Mouse (Mus musculus): ENCODE data around the gene Hsdl2.
A peak's percentile ranks its signal among the peaks of the same experiment; 100 is the strongest.
"Not testable (repeated sequence)": the region's sequence is repeated elsewhere in the genome, so short reads cannot be mapped to it uniquely, and the experiment has no call there.

The Hsdl2 gene

DNA sequence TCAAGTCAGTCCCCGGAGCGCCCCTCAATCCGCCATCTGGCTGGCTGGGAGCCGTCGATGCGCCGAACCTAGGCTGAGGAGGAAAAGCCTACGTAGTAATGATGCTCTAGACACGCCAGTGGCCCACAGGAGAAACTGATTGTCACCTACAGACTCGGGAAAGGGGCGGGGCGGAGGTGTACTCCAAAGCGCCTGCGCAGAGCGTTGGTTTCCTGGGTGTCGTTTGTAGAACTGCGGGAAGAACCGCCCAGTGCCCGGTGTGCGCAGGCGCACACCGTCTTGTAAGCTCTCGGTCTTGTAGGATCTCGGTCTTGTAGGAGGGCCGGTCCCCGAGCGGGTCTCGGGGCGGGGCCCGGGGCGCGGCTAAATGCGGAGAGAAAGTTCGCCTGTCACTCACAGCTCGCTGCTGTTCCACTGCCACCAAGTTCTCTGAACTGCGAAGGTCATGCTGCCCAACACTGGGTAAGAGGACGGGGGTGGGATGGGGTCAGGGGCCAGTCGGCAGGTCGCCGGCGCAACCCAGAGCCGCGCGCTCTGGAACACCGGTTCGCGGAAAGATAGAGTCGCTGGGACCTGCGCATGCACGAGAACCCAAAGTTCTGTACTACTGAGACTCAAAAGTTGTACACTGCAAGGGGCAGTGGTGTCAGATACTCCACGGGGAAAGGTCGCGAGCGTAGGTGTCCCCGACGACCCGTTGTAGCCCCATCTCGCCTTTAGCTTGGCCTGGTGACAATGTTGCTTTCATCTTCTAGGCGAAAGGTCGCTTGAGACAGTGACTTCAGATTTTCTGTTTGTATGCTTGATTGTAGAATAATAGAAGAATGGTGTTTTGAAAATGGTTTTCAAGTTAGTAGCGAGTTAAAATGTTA lies at the start of gene Hsdl2:
TSS of gene Hsdl2 (plus strand) at position 250 of the 872 bp plus-strand sequence.
- peak; percentile 99 for DNase-seq

DNA sequence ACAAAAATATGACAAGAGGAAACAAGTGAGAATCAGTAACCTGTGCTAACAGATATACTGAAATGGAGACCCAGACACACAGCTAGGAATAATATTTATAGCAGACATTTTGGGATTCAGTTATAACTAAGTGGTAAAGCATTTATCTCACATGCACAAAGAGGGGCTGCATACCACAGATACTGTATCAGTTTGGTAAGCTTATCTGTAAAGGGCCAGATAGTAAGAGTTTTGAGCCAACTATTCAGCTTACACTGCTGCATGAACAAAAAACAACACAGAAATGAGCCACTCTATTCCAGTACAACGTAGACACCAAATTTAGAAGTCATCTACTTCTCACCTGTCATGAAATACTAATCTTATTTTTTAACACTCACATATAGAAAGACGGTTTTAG lies 48.1 kb upstream of the Hsdl2 start:
- no peak for DNase-seq

DNA sequence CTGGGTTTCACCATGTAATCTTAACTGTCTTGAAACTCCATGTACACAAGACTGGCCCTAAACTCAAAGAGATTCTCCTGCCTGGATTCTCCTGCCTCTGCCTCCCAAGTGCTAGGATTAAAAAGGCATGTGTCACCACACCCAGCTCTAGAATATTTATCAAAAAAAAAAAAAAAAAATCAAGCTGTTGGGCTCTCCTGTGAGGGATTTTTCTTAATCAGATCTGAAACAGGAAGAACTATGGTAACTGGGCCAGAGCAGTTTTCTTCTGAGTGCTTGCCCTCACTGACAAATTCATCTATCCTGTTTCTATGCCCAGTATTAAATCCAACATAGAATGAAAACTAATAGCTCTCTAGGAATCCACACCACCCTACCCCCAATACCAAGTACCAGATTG lies 45.7 kb upstream of the Hsdl2 start:
- DNase-seq, result no peak

DNA sequence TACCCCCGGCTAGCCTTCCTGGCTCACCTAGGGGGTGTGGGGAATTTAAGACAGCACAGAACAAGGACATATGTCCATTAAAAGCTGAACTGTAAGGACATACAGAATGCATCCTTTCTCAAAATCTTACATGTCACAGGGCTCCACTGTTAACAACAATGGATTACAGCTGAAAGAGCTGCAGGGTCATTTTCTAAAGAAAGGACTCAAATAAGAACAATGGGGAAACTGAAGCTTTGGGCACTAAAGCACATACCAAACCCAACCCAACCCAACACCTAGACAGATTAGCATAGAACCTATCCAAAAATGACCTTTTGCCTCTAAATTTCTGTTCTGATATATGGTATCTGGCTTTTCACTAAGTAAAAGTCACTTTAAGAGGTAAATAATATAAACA lies 45.1 kb upstream of the Hsdl2 start:
- DNase-seq, result no peak

DNA sequence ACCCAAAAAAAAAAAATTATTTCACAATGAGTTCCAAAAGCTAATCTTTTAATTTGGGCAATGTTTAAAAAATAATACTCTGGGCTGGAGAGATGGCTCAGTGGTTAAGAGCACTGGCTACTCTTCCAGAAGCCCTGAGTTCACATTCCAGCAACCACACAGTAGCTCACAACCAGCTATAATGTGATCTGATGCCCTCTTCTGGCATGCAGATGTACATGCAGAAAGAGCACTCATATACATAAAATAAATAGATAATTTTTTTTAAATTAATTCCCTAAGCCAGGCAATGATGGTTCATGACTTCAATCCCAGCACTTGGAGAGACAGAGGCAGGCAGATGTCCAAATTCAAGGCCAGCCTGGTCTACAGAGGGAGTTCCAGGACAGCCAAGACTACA lies 38.4 kb upstream of the Hsdl2 start:
- DNase-seq, result no peak

DNA sequence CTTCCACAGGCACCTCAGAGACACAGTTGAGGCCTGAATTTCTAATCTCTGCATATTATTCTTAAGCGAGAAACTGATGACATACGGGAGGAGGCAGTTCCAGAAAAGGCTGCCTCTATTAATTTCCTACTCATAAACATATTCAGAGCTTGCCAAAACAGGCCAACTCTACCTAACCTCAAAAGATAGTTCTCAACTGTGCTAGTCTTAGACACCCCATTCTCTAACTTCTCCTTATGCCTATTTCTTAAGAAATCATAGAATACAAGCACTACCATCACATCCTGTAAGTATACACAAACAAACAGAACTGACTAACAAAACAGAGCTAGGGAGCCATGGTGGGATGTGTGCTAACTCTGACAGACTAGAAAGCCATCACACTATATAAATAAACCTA lies 36.7 kb upstream of the Hsdl2 start:
- no peak for DNase-seq

DNA sequence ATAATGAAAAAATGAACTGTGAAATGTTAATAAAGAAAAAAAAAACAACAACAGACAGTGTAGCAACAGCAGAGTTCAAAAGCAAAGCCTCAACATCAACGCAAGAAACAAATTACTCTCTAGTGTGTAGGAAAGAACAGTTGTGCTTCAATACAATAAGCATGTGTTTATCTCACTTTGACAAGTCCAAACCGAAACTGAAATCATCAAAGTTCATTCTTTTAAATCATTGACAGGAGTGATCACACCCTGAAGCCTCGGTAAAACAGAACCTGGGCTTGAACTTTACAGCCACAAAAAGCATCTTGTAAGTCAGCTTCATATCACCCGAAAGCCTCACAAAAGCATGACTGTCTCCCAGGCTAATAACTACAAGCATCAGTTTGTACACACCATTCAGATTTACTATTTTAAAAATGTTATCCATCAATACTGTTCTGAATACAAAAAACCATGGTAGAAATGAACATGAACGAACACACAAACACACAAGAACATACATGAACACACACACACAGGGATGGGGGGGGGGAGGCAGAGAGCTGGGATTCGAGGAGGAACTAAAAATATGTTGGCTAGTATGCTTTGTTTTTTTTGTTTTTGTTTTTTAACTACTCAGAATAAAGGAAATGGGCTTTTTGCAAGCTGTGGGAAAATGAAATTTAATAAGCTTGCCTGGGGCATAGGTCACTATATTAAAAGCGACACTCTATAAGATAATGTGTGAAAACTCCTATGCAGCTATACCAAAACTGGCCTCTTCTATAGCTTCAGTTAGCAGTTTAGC lies 34.9 kb upstream of the Hsdl2 start:
- DNase-seq, result no peak

DNA sequence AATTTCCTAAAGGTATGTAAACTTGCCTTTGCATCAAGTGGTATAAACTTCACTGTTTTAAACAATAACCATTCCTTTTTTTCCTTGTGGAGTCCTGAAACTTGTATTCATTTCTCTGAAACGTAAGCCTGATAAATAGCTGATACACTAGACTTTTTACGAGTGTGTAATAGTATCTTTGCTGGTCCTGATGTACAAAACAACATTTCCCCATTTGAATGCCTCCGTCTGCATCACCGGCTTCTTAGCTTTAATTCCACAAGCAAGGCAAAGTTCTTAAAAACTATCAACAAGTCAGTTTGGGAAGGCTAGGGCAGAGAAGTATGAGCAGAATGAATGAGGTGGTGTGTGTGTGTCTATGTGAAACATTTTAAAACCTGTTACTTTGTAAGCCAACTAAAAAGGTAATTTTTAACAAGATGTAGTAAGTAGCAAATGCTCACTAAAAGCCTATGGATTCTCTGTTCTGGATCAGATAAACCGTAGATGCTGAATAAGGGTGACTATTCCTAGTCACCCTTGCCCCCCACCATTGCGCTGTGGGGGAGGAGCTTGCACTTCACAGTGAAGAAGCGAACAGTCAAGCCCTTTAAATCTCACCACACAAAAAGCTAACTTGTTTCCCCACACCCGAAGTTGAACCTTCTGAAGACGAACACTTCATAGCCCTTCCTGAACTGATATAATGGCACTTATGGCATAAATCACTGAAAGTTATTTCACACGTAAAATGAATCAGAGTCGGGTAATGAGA lies 34.0 kb upstream of the Hsdl2 start:
- peak in 1 of 2 experiments; percentile 30 for DNase-seq

DNA sequence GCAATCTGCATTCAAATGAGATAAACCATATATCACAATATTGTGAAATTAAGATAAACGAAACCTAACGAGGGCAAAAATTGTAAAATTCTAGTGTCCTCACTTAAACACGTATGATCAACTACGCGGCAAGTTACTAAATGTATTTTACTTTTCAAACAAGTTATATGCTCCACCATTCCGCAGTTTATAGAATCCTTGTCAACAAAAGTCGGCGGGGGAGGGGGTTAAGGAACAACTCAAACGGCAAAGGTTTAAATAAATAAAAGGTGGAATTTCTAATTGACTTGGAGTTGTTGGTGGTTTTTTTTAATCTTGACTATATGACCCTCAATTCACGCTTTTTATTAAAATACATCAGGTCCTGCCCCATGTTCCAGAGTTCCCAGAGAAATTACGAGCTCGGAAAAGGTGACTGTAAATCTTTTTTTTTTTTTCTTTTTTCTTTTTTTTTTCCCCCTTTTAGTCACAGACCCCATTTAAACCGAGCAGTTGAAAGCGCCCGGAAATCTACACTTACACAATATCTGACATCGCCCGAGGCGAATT lies 33.3 kb upstream of the Hsdl2 start:
- DNase-seq, result no peak

DNA sequence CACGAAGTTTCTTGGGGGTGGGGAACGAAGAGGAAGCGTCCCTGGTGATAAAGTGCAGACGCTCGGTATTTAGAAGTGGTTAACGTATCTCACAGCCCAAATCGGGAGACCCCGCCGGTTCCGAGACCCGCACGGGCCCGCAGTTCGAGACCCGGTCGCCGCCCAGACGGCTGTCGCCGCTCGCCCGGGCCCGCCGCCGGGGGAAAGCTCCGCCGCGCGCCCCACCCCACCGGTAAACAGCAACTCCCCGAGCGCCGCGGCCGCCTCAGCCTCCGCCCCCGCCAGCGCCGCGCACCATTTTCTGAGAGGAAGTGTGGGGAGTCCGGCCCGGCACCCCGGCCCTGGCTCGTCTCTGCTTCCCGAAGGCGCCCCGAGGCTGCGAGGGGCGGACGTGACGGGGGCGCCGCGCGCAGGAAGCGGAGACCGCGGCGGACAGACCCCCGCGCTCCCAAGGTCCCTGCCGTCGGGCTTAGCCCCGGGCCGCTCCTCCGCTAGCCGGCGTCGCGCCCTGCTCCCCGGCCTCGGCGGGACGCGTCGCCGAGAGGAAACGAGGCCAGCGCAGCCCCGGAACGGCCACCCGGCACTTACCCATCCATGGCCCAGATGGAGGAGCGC lies 32.7 kb upstream of the Hsdl2 start:
- peak; percentile 81 to 84 for DNase-seq

DNA sequence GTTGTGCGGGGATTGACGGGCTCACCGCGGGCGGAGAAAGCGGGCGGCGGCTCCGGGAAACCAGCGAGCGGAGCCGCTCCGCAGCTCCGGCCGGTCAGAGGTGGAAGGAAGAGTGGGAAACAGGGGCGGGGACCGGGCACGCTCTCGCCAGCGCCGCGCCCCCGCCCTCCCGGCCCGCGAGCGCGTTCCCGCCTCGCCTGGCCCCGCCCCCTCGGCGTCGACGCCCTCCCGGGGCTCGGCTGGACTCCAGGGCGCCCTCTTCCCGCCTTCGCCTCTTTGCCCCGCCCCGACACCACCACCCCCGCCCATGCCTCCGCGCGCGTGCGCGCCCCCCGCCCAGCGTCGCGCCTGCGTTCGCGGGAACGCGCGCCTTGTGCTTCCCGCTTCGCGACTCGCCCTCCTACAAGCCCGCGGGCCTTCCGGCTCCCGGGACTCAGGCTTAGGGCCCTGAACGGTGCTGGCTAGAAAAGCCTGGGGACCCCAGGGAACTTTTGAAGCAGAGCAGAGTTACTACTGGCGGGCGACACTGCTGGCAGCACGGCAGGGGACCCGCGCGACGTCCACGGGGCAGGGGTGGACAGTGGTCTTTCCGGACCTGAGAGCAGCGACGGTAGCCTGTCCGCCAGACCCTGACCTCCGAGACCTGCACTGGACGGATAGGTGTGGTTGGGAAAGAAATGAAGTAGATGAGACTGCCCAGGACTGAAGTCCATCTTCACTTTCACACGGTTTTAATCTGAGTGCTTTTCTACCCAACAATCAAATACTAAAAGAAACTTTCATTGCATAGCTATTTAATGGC lies 32.0 kb upstream of the Hsdl2 start, which contains the start of gene Ptbp3:
TSS of gene Ptbp3 (minus strand) at position 190 of the 802 bp plus-strand sequence.
- DNase-seq, result peak; percentile 91 to 92

DNA sequence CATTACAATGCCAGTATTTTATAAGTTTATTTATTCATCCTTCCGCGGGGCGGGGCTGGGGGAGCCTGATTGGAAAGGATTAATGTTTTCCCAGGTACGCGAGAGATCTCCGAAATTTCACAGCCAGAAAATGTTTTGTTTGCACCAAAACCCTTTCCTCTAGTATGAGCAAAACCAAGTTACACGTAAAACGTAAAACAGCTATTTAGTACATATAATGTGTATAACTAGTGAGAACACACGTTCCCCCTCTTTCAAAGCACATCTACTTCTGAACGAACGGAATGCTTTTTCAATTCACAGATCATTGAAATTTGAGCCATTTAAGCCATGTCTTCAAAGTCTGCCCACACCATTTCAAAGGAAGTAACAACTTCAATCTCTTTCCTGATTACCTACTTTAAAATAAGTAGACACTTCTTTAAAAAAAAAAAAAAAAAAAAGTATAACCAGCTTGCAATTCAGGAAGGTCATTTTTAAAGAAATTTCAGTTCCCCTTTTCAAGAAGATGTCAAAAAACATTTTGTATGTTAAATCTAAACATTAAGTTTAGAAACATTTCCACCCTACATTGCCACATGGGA lies 31.3 kb upstream of the Hsdl2 start:
- DNase-seq, result peak in 1 of 2 experiments; percentile 42

DNA sequence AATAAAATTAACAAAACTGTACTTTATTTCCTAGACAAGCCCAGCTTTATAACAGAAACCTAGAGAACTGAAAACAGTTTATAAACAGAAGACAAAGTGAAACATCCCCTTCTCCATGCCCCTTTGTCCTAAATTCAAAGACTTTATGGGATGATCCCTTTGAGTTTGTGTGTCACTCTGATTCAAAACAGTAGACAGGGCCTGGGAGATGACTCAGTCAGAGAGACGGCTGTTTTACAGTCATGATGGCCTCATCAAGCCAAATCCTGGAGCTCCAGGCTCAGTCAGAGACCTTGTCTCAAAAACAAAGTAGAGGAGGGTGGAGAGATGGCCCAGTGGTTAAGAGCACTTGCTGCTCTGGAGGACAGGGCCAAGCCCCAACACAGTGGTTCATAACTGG lies 29.5 kb upstream of the Hsdl2 start:
- no peak for DNase-seq

DNA sequence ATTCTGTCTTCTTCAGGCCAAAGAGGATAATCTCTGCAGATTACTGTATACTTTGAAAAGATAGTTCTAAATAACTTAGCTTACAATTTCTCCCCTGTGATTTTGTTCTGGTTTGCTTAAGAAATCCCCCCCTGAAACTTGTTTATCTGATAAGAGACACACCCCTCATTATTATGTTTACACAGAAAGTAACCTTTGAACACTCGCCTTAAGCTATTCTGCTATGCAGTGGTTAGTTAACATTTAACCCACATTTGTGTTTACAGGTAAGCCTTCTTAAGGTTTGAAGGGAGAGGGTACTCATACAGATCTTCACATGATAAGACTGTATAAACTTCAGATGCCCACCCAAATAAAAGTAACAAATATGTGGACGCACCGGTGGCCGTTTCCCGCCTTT lies 28.5 kb upstream of the Hsdl2 start:
- DNase-seq, result no peak

DNA sequence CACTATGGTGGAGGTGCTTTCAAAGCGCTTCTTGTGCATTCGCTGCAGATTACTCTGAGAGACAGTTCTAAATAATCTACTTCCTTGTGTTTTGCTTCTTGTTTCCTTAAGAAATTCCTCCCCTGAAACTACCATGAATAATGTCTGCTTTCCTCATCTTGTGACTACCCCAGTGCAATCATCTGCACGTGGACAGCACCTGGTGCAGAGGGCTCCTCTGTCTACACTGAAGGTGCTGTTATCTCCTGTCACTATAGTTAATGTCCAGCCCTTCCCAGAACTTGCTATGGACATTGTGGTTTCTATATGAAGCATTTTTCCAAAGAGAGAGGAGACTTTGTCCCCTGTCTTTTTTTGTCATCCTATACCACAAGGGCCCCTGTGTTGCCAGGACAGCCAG lies 27.8 kb upstream of the Hsdl2 start:
- no peak for DNase-seq

DNA sequence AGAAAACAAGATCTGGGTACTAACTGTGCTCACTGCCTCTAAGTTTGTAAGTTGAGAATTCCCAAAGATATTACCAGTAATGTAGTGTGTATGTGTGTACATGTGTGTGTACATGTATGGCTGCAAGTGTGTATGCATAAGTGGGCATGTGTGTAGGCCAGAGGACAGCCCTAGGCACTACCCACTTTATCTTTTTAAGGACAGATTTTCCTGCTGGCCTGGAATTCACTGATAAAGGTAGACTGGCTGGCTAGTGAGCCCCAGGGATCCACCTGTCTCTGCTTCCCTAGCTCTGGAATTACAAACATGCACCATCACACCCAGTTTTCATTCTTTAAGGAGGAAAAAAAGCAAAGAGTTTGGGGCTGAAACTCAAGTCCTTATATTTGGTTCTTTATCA lies 26.2 kb upstream of the Hsdl2 start:
- no peak for DNase-seq

DNA sequence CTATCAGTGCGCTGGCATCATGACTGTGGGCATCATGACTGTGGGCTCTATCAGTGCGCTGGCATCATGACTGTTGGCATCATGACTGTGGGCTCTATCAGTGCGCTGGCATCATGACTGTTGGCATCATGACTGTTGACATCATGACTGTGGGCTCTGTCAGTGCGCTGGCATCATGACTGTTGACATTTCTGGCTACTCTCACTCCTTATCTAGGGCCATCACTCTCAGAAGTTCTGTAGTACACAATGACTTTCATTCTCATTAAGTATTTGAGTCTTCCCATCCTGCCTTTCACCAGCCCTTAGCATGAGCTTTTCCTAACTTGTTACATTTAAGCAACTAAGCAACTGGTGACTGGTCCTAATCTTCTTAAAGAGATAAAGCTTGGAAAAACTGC lies 24.0 kb upstream of the Hsdl2 start:
- not testable (repeated sequence) for DNase-seq

DNA sequence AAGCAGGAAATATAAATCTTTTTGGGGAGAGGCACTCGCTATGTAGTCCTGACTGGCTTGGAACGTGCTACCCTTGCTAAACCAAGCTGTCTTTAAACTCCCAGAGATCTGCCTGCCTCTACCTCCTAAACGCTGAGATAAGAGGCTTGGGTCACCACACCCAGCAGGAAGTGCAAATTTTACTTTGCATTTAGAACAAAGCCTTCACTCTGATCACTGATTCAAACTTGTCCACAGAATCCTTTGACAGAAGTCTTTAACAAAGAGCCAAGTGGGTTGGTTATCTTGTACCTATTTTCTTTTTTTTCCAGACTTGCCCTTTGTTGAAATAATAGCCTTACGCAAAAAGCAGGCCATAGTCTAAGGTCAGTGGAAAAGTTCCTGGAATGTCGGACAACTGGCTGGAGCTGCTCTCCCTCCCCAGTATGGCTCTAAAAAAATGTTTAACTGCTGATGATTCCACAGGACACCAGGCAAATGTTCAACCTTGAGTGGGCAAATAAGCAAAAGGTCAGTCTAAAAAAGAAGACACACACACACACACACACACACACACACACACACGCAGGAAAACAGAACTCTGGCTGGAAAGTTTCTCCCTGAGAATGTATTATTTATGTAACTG lies 23.2 kb upstream of the Hsdl2 start:
- DNase-seq, result no peak

DNA sequence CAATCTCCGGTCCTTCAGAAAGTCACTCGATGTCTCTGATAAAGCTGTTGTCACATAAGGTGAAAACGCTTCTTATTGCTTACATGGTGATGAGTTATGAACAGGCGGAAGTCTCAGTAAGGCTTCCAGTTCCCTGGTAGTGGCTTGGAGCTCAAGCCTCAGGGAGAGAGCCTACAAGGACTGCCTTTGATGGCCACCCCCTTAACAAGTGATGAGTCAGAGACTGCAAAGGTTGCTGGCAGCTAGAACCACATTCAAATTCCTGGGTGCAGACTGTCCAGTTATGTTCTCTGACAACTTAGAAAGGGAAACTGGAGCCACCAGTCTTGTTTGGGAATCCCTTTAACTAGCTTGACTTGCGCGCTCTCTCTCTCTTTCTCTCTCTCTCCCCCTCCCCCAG lies 21.2 kb upstream of the Hsdl2 start:
- DNase-seq, result no peak

DNA sequence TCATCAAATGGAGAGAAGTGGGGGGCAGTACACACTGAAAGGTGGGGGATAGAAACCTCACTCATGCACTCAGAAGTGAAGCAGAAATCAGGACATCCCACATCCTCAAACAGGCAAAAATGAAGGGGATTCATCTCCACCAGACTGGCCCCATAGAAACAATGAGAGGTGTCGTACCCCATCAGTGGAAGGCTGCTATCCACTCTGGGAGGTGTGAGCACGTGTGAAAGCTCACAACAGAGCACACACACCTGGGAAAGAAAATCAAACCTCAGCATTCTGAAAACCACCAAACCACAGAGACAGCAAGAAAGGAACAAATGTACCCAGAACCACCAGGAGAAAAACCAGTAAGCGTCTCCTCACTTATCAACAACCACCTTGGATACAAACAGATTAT lies 17.2 kb upstream of the Hsdl2 start:
- no peak for DNase-seq

Measured in spleen, adult 18-20 months (tissue).